ENCODE assay signal across 23 mouse cellular contexts in genomic region chr5:43341475-43341874, GRCm38 (mm10).
DNase-seq lines count a peak whose midpoint lies in the region; ATAC-seq and TF ChIP-seq lines count a peak whose summit lies in the region.
"Had no signal": no experiment of that assay in that cellular context is flagged by ENCODE, and none has a peak within 500 bp of the region (broad histone marks: within the 10 kb centered on the region; RNA-seq: fewer than 3 reads in every experiment).

No protein-coding gene starts in this region.

- H3K36me3 ChIP-seq in kidney, adult 2 months (ENCODE audit: control insufficient read depth, insufficient read depth, low read length) = no peaks in the 10 kb centered on the region
- no peaks in the 10 kb centered on the region for H3K36me3 ChIP-seq in midbrain, embryonic 11.5 days (ENCODE audit: control insufficient read depth, insufficient read depth, low read length)
- no peaks in the 10 kb centered on the region for H3K36me3 ChIP-seq in midbrain, embryonic 10.5 days
- H3K36me3 ChIP-seq: embryonic facial prominence, embryonic 10.5 days; embryonic facial prominence, embryonic 12.5 days; forebrain, embryonic 15.5 days; G1E had no signal

- H3K4me1 ChIP-seq in kidney, adult 2 months (ENCODE audit: control insufficient read depth, insufficient read depth, low read length) = peaks cover 3% of the 10 kb centered on the region; the same call in 1 of the 2 replicates
- H3K4me1 ChIP-seq in midbrain, embryonic 11.5 days (ENCODE audit: control insufficient read depth, insufficient read depth, low read length) = no peaks in the 10 kb centered on the region
- no peaks in the 10 kb centered on the region for H3K4me1 ChIP-seq in midbrain, embryonic 10.5 days
- H3K4me1 ChIP-seq: embryonic facial prominence, embryonic 10.5 days; embryonic facial prominence, embryonic 12.5 days had no signal

- TF ChIP-seq CTCF in kidney, adult 2 months (conservative IDR thresholded peaks at IDR 0.05; ENCODE audit: insufficient read depth, insufficient read length, low read depth, low read length) = no peak

- H3K27ac ChIP-seq in kidney, adult 2 months (ENCODE audit: insufficient read depth, low read depth, low read length) = 0 out of 2 replicates have a peak overlapping the region, but pooled peaks have one; percentile 29
- H3K27ac ChIP-seq in midbrain, embryonic 11.5 days (ENCODE audit: low read depth, low read length) = no peak overlapping the region
- no peak overlapping the region for H3K27ac ChIP-seq in midbrain, embryonic 10.5 days (replicated peaks)
- H3K27ac ChIP-seq: embryonic facial prominence, embryonic 10.5 days; embryonic facial prominence, embryonic 12.5 days; forebrain, embryonic 13.5 days; forebrain, embryonic 15.5 days had no signal

- 66% methylated on average over 2 of the region's 2 CpGs for WGBS in kidney, adult 2 months
- 88% methylated on average over 2 of the region's 2 CpGs for WGBS in midbrain, embryonic 11.5 days
- 84% methylated on average over 2 of the region's 2 CpGs for WGBS in midbrain, embryonic 10.5 days

- no peak for TF ChIP-seq POLR2A in kidney, adult 2 months (IDR thresholded peaks at IDR 0.05; ENCODE audit: low read depth, low read length)

- H3K4me2 ChIP-seq in midbrain, embryonic 11.5 days = no peak overlapping the region
- H3K4me2 ChIP-seq: embryonic facial prominence, embryonic 12.5 days; forebrain, embryonic 13.5 days; forebrain, embryonic 15.5 days had no signal

- peak; percentile 42 to 62 for DNase-seq in adrenal gland, adult (ENCODE audit: inconsistent age in 2 of 2, low spot score in 1 of 2)
- DNase-seq in adrenal gland, postnatal 10 days = no peak
- DNase-seq in kidney, adult 2 months = peak; percentile 51
- DNase-seq in kidney, postnatal 25 days = no peak
- peak; percentile 72 for DNase-seq in midbrain, embryonic 11.5 days (ENCODE audit: low spot score, missing footprints)
- no peak for DNase-seq in midbrain, embryonic 10.5 days (ENCODE audit: low spot score)
- DNase-seq: adrenal gland, adult 2 months; adrenal gland, postnatal 14 days; B cell, adult 2 months; cerebellum, adult 11-12 months; cerebellum, adult 2 months; cerebellum, adult 9-10 months; cerebellum, postnatal 25 days; forebrain, postnatal 0 days had no signal

- H3K27me3 ChIP-seq in kidney, adult 2 months (replicated peaks; ENCODE audit: control insufficient read depth, insufficient read depth, low read length) = no peaks in the 10 kb centered on the region
- H3K27me3 ChIP-seq in midbrain, embryonic 11.5 days (ENCODE audit: control insufficient read depth, insufficient read depth, low read length) = no peaks in the 10 kb centered on the region
- no peaks in the 10 kb centered on the region for H3K27me3 ChIP-seq in midbrain, embryonic 10.5 days (ENCODE audit: low read depth, poor library complexity, severe bottlenecking)
- H3K27me3 ChIP-seq: CH12.LX; embryonic facial prominence, embryonic 12.5 days; forebrain, embryonic 13.5 days; forebrain, embryonic 15.5 days; Patski had no signal

- no peak overlapping the region for H3K4me3 ChIP-seq in kidney, adult 2 months (ENCODE audit: insufficient read depth, low read depth, low read length)
- no peak overlapping the region for H3K4me3 ChIP-seq in midbrain, embryonic 11.5 days (ENCODE audit: low read depth, low read length)
- H3K4me3 ChIP-seq in midbrain, embryonic 10.5 days = no peak overlapping the region
- H3K4me3 ChIP-seq: embryonic facial prominence, embryonic 10.5 days; embryonic facial prominence, embryonic 12.5 days; forebrain, embryonic 13.5 days; forebrain, embryonic 15.5 days had no signal

- H3K9ac ChIP-seq in midbrain, embryonic 11.5 days (ENCODE audit: low read length) = no peak overlapping the region
- H3K9ac ChIP-seq: embryonic facial prominence, embryonic 12.5 days; forebrain, embryonic 13.5 days; forebrain, embryonic 15.5 days; forebrain, postnatal 0 days had no signal

- no peak for ATAC-seq in midbrain, embryonic 11.5 days (ENCODE audit: low FRiP score)
- ATAC-seq: activated CD4-positive, CD25-positive, alpha-beta regulatory T cell, adult 4 months; CD4-positive, CD25-positive, alpha-beta regulatory T cell, adult 4 months; forebrain, embryonic 13.5 days; forebrain, embryonic 15.5 days; forebrain, postnatal 0 days; Patski had no signal

- no peaks in the 10 kb centered on the region for H3K9me3 ChIP-seq in midbrain, embryonic 11.5 days (ENCODE audit: control insufficient read depth, low read length)
- H3K9me3 ChIP-seq in midbrain, embryonic 10.5 days (replicated peaks) = no peaks in the 10 kb centered on the region
- H3K9me3 ChIP-seq: embryonic facial prominence, embryonic 10.5 days; embryonic facial prominence, embryonic 12.5 days; forebrain, embryonic 13.5 days; forebrain, embryonic 15.5 days; G1E had no signal

Comparison
In these comparisons a context has a peak if more than half of its experiments do, and no peak if none do; other contexts are left out.
1. DNase-seq: peak in adrenal gland, adult (2 of 2), kidney, adult 2 months (single experiment) and midbrain, embryonic 11.5 days (single experiment); none in adrenal gland, postnatal 10 days (single experiment), kidney, postnatal 25 days (0 of 2) and midbrain, embryonic 10.5 days (single experiment).